Mouse (Mus musculus) stomach, embryonic 14.5 days (tissue): Measurements from ENCODE around the gene Pdcd4. TPM values are rescaled to one million over a fixed set of nuclear protein-coding genes. Genes with fewer than 3 reads are reported as not detected.

Source experiments
- ATAC-seq: fragments of 200-750 bp; cut with Nextera tagmentation; 2 replicates; pipeline ENCODE4 v1.8.0; 2017; ENCODE audit warnings: low read depth, moderate TSS enrichment; ENCODE audit not compliant: insufficient number of reproducible peaks, insufficient read depth, low FRiP score
- H3K27ac ChIP-seq: fragments of 300-500 bp; sonication (generic); 2 replicates; pipeline ENCODE4 v1.5.1; 2014; ENCODE audit warnings: mild to moderate bottlenecking, low read length, moderate library complexity, mixed read lengths
- H3K27me3 ChIP-seq: fragments of 300-500 bp; sonication (generic); 2 replicates; pipeline ENCODE4 v1.6.1; 2014; ENCODE audit warnings: low read length, control low read depth, mixed read lengths; ENCODE audit not compliant: control insufficient read depth, insufficient read depth
- H3K36me3 ChIP-seq: fragments of 300-500 bp; sonication (generic); 2 replicates; pipeline ENCODE4 v1.6.1; 2014; ENCODE audit warnings: mild to moderate bottlenecking, control low read depth, low read length, moderate library complexity, mixed read lengths; ENCODE audit not compliant: control insufficient read depth, insufficient read depth
- H3K4me1 ChIP-seq: fragments of 300-500 bp; sonication (generic); 2 replicates; pipeline ENCODE4 v1.6.1; 2014; ENCODE audit warnings: low read length, control low read depth, mixed read lengths; ENCODE audit not compliant: control insufficient read depth, insufficient read depth
- H3K4me2 ChIP-seq: fragments of 300-500 bp; sonication (generic); replicated peaks from 2 replicates; pipeline ENCODE4 v1.6.1; 2014; ENCODE audit warnings: low read depth, low read length, control low read depth
- H3K4me3 ChIP-seq: fragments of 300-500 bp; sonication (generic); 2 replicates; pipeline ENCODE4 v1.5.1; 2014; ENCODE audit warnings: low read depth, low read length, control low read depth
- H3K9ac ChIP-seq: fragments of 300-500 bp; sonication (generic); replicated peaks from 2 replicates; pipeline ENCODE4 v1.6.1; 2014; ENCODE audit warnings: low read depth, mild to moderate bottlenecking, control low read depth, low read length, moderate library complexity, mixed read lengths
- H3K9me3 ChIP-seq: fragments of 300-500 bp; sonication (generic); 2 replicates; pipeline ENCODE4 v1.6.1; 2016; ENCODE audit warnings: low read depth, low read length, control low read depth; ENCODE audit not compliant: control insufficient read depth
- WGBS: fragments of 180-500 bp; shearing (Covaris S2); extraction: QIAGEN DNeasy Blood & Tissue Kit; methylation state at CpG from one replicate; pipeline ENCODE4 v1.1.7; 2014; 5-methylcytosine and 5-hydroxymethylcytosine counted together
- polyA plus RNA-seq: library from polyadenylated mRNA; unstranded; fragments of >200 nt; fragmentation: Nextera tagmentation; extraction: Ambion mirVana; gene quantifications from 2 replicates; pipeline ENCODE4 v1.2.1, GENCODE M21; 2014

Pdcd4 gene
- polyA plus RNA-seq = 115 and 123 TPM in 2 replicates

DNA sequence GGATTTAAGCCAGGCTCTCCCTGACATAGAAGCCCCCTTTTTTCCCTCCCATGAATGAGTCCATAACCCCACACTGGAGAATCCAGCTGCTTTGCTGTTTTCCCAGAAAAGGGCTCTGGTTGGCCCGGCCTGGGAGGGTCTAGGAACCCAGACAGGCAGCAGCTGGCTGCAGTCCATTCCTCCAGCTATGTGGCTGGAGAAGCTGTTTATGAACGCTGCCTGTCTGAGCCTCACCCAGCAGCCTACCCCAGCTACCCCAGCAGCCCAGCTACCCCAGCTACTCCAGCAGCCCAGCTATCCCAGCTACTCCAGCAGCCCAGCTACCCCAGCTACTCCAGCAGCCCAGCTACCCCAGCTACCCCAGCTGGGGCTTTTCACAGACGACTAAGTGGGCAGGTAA lies at the start of gene Pdcd4:
TSS of gene Pdcd4 (plus strand) at position 171 of the 400 bp plus-strand sequence.
- peak; percentile 63; the same call in 1 of the 2 replicates for ATAC-seq
- 15% methylated on average over 3 of the region's 3 CpGs for WGBS
- H3K27ac ChIP-seq = peak within 1 kb of the TSS; percentile 88
- H3K9ac ChIP-seq = no peak within 1 kb of the TSS
- H3K4me3 ChIP-seq = no peak within 1 kb of the TSS
- no peaks in the 10 kb centered on the region for H3K27me3 ChIP-seq
- H3K36me3 ChIP-seq = no peaks in the 10 kb centered on the region
- H3K4me1 ChIP-seq = peaks cover 36% of the 10 kb centered on the region; the same call in 1 of the 2 replicates
- no peaks in the 10 kb centered on the region for H3K9me3 ChIP-seq
- no peak within 1 kb of the TSS for H3K4me2 ChIP-seq

DNA sequence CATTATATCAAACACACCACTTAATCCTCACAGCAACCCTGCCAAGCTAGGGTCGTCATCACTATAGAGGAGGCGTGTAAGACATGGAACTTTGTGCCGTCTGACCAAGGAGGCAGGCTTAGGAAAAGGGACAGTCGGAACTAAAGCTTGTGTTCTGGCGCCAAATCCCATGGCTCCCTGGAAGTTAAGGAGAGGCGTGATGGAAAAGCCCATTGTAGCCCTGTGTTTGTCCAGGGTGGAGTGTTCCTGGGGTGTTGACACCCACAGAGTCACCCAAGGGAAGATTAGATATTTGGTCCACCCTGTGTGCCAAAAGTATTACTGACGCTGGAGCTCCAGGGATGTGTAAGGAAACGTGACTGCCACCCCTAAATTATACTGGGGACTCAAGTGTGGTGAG lies 48.1 kb upstream of the Pdcd4 start:
- Histone ChIP-seq H3K27me3 (no peaks in the 10 kb centered on the region), H3K4me1 (peaks cover 3% of the 10 kb centered on the region; the same call in 1 of the 2 replicates), H3K4me3 (no peak overlapping the region), H3K9ac (no peak overlapping the region), H3K4me2 (no peak overlapping the region), H3K27ac (no peak overlapping the region), H3K36me3 (no peaks in the 10 kb centered on the region), H3K9me3 (no peaks in the 10 kb centered on the region)
- no peak for ATAC-seq
- WGBS = 79% methylated on average over 8 of the region's 8 CpGs

GRCm38 (mm10) chr19:53848272-53848995 lies 43.6 kb upstream of the Pdcd4 start:
- H3K9ac ChIP-seq = no peak overlapping the region
- H3K27ac ChIP-seq = 0 out of 2 replicates have a peak overlapping the region, but pooled peaks have one; percentile 28
- no peak overlapping the region for H3K4me2 ChIP-seq
- WGBS = 73% methylated on average over 10 of the region's 10 CpGs
- H3K4me1 ChIP-seq = peaks cover 18% of the 10 kb centered on the region
- ATAC-seq = no peak
- no peaks in the 10 kb centered on the region for H3K27me3 ChIP-seq
- no peak overlapping the region for H3K4me3 ChIP-seq
- no peaks in the 10 kb centered on the region for H3K9me3 ChIP-seq
- no peaks in the 10 kb centered on the region for H3K36me3 ChIP-seq

DNA sequence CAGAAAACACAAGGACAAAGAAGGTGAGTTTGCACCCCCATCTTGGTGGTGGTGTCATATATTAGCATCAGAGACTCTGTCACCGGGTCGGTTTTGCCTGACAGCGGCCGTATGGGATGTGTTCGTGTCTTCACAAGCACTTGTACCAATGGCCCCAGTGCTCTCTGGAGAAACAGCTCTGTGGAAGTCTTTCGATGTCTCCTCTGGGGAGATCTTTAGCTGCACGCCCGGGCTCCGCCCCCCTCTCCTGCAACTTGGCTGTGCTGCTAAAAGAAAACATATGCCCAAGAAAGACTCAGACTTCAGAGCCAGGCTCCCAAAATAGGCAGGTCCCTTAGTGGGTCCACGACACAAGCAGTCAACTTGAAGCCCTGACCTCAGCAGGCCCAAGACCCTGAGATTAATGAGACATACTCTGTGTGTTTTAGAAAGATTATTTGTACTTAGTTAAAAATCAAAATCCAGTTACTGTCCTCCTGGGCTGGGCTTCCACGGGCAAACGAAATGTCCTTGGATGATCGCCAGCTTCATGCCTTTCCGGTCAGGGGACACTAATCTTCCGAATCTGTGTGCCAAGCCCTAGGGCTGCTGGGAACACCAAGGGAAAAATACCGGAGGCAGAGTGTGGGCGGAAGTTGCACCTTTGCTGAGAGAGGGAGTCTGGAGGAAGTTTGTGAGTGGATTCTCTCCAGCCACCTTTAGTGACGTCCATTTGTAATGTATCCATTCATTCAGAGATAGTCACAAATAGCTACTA lies 41.7 kb upstream of the Pdcd4 start:
- Histone ChIP-seq H3K27ac (peak overlapping the region; percentile 27; the same call in 1 of the 2 replicates), H3K4me2 (0 out of 2 replicates have a peak overlapping the region, but pooled peaks have one; percentile 7), H3K4me1 (peaks cover 21% of the 10 kb centered on the region), H3K27me3 (no peaks in the 10 kb centered on the region), H3K4me3 (no peak overlapping the region), H3K36me3 (no peaks in the 10 kb centered on the region), H3K9ac (no peak overlapping the region), H3K9me3 (no peaks in the 10 kb centered on the region)
- no peak for ATAC-seq
- WGBS = 47% methylated on average over 18 of the region's 18 CpGs

DNA sequence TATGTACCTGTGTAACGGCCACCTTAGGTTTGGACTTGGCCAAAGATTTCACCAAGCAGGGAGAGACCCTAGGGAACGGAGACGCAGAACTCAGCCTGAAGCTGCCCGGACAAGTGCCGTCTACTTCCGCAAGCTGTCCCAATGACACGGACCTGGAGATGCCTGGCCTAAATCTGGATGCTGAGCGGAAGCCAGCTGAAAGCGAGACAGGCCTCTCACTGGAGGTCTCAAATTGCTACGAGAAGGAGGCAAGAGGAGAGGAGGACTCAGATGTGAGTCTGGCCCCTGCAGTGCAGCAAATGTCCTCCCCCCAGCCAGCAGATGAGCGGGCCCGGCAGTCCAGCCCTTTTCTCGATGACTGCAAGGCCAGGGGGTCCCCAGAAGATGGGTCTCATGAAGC lies 40.7 kb upstream of the Pdcd4 start:
- Histone ChIP-seq H3K36me3 (no peaks in the 10 kb centered on the region), H3K27me3 (no peaks in the 10 kb centered on the region), H3K9ac (no peak overlapping the region), H3K4me1 (peaks cover 21% of the 10 kb centered on the region), H3K9me3 (no peaks in the 10 kb centered on the region), H3K27ac (peak overlapping the region; percentile 57; the same call in 1 of the 2 replicates), H3K4me3 (no peak overlapping the region), H3K4me2 (no peak overlapping the region)
- 86% methylated on average over 13 of the region's 13 CpGs for WGBS
- no peak for ATAC-seq

DNA sequence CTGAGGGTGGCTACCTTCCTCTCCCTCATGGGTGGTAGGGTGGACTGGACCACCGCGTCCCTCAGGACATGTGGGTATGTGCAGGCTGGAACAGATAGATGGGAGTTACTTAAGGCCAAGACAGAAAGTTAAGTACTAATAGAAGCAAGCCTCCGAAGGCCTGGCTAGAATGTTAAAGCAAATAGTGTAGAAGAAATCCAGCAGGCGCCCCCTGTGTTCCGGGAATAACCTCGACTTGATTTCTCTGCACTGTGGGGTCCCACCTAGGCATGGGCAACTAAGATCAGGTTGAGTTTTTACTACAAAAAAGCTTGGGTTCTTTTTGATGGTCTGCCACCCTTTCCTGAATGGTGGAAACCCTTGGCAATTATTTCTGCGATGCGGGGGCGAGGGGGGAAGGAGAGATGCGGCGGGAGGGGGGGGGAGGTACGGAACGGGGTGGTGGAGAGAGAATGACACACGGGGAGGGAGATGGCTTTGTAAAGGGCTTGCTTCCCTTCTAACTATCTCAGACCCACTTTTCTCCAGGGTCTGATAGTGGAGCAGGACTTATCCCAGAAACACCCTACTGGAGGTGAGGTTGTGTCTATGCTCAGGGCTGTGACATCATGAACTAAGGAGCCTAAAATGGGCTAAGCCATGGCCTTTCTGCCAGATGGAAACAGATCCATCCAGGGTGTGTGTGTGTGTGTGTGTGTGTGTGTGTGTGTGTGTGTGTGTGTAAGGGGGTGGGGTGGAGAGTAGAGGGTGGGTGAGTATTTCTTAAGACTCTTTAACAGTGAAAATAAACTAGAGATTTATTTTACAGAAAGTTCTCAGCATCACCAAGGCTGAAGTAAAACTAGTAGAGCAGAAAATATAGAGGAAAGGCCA lies 40.0 kb upstream of the Pdcd4 start:
- 73% methylated on average over 14 of the region's 14 CpGs for WGBS
- Histone ChIP-seq H3K4me3 (no peak overlapping the region), H3K4me1 (peaks cover 21% of the 10 kb centered on the region), H3K9me3 (no peaks in the 10 kb centered on the region), H3K27me3 (no peaks in the 10 kb centered on the region), H3K9ac (no peak overlapping the region), H3K4me2 (no peak overlapping the region), H3K36me3 (no peaks in the 10 kb centered on the region), H3K27ac (peak overlapping the region; percentile 57)
- peak; percentile 30; the same call in 1 of the 2 replicates for ATAC-seq

- no peaks in the 10 kb centered on the region for H3K27me3 ChIP-seq
- H3K9ac ChIP-seq = no peak overlapping the region
- peak; percentile 79; the same call in 1 of the 2 replicates for ATAC-seq
- H3K27ac ChIP-seq = peak overlapping the region; percentile 57
- WGBS = 30% methylated on average over 15 of the region's 15 CpGs
- no peaks in the 10 kb centered on the region for H3K36me3 ChIP-seq
- no peak overlapping the region for H3K4me3 ChIP-seq
- H3K4me1 ChIP-seq = peaks cover 21% of the 10 kb centered on the region
- H3K9me3 ChIP-seq = no peaks in the 10 kb centered on the region
- H3K4me2 ChIP-seq = 0 out of 2 replicates have a peak overlapping the region, but pooled peaks have one; percentile 8
Measured at GRCm38 (mm10) chr19:53852699-53853451, 39.2 kb upstream of the Pdcd4 start.
